Mouse (Mus musculus) granulocyte monocyte progenitor cell, adult 5-6 weeks (primary cell): ENCODE data around the gene Gzmb. TPM values are rescaled to one million over a fixed set of nuclear protein-coding genes. Genes with fewer than 3 reads are reported as not detected.
"Not testable (repeated sequence)": the region's sequence is repeated elsewhere in the genome, so short reads cannot be mapped to it uniquely, and the experiment has no call there.

Source experiments
- ATAC-seq: replicated peaks from 2 replicates; pipeline ENCODE4 v1.8.0; 2016; ENCODE audit warnings: mild to moderate bottlenecking, moderate TSS enrichment, inconsistent platforms; ENCODE audit not compliant: poor library complexity, severe bottlenecking
- total RNA-seq, 2 experiments: library from RNA; stranded (forward) in 1 of 2; stranded (reverse) in 1 of 2; fragments of 200-712, 200-1000 nt in 1 of 2; fragments of >200 nt in 1 of 2; fragmentation: Nextera tagmentation in 1 of 2; gene quantifications; 2 replicates each; pipeline ENCODE4 v1.2.3; 2014 to 2017

The Gzmb gene
- total RNA-seq (2014; fragmentation: Nextera tagmentation) (2.1 and 7.8 TPM in 2 replicates), total RNA-seq (2017) (0.34 and 2.4 TPM in 2 replicates)

DNA sequence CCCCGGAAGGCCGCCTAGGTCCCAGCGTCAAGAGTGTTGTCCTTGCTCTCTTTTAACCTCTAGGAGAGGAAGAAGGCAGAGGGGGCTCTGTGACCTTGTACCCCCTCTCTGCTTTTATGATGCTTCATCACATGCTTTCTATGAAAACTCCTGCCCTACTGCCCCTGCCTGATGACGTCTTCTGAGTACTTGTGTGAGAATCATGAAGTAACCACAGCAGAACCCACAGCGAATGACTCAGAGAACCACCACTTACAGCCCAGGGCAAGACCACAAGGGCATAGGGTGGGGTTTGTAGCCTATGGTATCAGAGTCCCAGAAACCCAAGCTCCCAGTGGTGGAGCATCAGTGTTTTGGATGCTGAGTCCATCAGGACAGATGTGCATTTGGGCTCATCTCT lies at the start of gene Gzmb:
TSS of gene Gzmb (minus strand) at position 108 of the 400 bp plus-strand sequence.
- no peak for ATAC-seq

DNA sequence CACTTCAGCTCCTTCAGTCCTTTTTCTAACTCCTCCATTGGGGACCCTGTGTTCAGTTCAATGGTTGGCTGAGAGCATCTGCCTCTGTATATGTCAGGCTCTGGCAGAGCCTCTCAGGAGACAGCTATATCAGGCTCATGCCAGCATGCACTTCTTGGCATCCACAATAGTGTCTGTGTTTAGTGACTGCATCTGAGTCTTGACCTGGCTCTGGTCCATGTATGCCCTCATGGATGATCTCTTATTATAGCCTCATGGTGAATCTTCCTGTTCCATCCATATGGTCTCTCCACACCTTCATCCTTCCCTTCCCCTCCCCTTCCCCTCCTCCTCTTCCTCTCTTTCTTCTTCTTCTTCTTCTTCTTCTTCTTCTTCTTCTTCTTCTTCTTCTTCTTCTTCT lies 49.7 kb upstream of the Gzmb start:
- ATAC-seq = not testable (repeated sequence)

GRCm38 (mm10) chr14:56310238-56310637 lies 48.2 kb upstream of the Gzmb start:
- ATAC-seq = no peak

GRCm38 (mm10) chr14:56304149-56304548 lies 42.1 kb upstream of the Gzmb start:
- ATAC-seq = peak; percentile 74

- peak; percentile 59 for ATAC-seq
These were observed 41.5 kb upstream of the Gzmb start for GRCm38 (mm10) chr14:56303506-56304025.

DNA sequence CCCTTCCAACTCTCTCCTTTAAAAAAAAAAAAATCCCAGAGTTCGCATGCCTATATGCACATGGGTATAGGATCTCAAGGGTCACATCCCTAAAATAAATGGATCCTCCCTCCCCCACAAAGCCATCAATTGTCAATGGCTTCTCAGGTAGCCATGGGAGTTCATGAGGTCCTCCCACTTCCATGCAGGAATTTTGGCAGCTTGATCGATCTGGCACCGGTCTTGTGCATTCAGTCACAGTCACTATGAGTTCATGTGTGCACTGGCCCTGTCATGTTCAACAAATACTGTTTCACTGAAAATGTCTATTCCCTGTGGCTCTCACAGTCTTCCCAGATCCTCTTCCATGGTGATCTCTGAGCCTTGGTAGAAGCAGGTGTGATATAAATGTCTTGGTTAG lies 40.0 kb upstream of the Gzmb start:
- no peak for ATAC-seq

GRCm38 (mm10) chr14:56296786-56297185 lies 34.7 kb upstream of the Gzmb start:
- no peak for ATAC-seq

DNA sequence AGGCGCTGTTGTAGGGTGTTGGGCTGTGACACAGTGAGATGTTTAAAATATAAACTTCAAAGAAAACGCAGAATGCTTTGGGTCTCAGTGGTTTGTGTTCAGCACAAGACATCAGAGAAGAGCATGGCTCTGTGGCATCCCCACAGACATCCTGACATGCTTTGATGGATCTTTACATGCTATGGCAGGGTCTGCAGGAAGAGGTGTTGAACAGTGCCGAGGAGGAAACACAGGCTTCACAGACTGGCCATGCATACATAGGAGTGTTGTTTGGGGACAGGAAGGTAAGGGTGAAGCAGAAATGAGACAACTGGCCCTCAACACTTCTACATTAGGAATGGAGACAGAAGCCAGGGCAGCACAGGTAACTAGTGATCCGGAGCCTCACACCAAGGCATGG lies 34.0 kb upstream of the Gzmb start:
- no peak for ATAC-seq

DNA sequence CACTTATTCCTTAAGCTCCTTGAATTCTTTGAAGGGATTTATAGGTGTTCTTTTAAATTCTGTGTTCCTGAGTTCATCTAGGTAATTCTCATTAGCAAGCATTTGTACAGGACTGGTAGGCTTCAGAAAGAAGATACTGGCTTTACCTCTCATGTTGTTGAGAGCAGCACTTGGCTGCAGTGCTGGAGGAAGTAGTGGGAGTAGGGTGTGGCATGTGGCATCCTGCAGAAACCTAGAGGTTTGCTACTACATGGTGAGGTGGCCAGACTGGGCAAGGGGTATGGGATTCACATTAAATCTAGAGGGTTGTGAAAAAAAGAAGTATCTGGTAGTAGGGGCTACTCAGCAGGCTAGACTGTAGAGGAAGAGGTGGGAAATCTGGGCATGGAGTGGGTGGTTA lies 31.1 kb upstream of the Gzmb start:
- no peak for ATAC-seq

DNA sequence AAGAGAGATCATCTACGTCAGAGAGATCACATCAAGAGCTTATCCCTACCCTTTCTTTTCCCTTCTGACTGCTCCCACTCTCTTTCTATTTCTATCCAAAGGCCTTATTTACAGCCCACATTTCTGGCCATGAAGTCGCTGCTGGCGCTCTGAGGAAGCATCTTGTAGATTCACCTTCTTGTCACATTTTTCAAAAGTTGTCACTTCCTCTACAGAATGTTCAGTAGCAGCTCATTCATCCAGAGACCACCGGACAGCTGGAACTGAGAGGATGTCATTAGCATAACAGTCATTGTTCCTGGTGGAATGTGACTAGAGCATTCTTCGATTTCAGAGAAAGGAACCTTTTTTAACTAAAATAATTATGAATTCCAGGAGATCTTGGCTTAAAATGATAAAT lies 26.6 kb upstream of the Gzmb start:
- no peak for ATAC-seq

- ATAC-seq = no peak
These were observed 25.7 kb upstream of the Gzmb start for GRCm38 (mm10) chr14:56287806-56288205.

GRCm38 (mm10) chr14:56284356-56285325 lies 22.6 kb upstream of the Gzmb start:
- no peak for ATAC-seq

- no peak for ATAC-seq
These were observed 21.8 kb upstream of the Gzmb start for GRCm38 (mm10) chr14:56283816-56284215.

DNA sequence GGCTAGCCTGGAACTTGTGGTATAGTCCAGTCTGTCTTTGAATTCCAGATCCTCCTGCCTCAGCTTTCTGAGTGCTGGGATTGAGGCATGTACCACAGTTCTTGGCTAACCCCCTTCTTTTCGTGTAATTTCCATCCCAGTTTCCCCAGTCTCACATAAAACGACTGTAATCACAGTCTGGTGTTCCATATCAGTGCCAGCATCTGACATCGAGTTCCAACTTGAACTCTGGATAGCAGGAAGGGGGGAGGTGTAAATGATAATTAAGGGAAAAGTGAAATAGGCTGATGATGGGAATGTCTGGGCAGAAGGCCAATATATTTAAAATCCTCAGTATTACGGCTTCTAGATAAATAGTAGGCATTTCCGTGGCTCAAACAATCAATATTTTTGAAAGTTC lies 19.0 kb upstream of the Gzmb start:
- no peak for ATAC-seq

GRCm38 (mm10) chr14:56278691-56279090 lies 16.6 kb upstream of the Gzmb start:
- not testable (repeated sequence) for ATAC-seq

DNA sequence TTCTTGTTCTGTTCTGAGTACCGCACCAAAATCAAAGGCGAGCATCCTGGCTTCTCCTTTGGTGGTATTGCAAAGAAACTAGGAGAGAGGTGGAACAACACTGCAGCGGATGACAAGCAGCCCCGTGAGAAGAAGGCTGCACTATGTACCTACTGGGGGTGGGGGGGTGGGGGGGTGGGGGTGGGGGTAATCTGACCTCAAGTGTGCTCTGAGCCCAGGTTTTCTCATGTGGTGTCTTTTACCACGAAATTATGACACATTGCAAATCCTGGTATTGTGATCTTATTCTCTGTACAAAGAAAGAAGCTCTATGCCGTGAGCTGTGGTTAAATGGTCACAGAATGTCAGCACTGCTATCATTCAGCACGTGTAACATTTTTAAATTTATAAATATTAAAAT lies 14.0 kb upstream of the Gzmb start:
- ATAC-seq = not testable (repeated sequence)

DNA sequence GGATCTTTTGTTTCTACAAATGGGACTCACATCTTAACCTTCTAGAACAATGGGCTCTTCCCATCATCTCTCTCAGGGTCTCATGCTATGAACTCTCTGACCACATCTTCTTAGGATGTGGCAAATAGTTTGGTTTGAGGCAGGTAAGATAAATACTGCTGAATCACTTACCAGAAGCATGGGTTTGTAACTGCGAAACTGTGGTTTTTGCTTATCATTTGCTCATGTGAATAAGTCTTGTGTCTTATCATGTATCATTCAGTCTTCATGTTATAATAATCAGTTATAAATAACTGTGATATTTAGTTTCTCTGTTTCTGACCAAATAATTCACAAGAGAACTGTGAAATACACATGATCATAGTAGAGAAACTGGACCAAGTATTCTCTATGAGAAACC lies 4.0 kb upstream of the Gzmb start:
- no peak for ATAC-seq

DNA sequence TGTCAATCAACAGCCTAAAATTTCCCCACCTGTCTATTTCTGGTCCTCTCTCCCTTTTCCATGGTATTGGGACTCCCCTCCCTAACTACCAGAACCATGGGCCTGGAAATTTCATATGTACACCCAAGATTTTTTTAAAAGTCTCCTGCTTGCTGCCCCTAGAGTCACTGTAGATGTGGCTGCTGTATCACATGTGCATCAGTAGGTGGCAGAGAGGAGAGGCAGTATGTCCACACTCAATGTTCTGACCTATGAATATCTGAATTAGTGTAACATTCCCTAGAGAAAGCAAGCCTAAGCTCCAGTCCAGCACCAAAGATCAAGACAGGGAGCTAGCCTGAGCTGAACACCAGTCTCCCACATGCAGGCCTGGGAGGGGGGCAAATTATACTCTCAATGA lies 21.7 kb downstream of the Gzmb start:
- ATAC-seq = no peak

GRCm38 (mm10) chr14:56234556-56234955 lies 27.5 kb downstream of the Gzmb start, which contains the start of gene Gzmc:
TSS of gene Gzmc (minus strand) at chr14:56234656.
- ATAC-seq = no peak

GRCm38 (mm10) chr14:56211317-56211716 lies 50.7 kb downstream of the Gzmb start, which contains the start of gene Gzmf:
TSS of gene Gzmf (minus strand) at chr14:56211417.
- no peak for ATAC-seq
